Mouse (Mus musculus): ENCODE measurements around the gene Ncaph. TPM values are rescaled to one million over a fixed set of nuclear protein-coding genes. Genes with fewer than 3 reads are reported as not detected.
A peak's percentile ranks its signal among the peaks of the same experiment; 100 is the strongest.

Ncaph gene
- polyA plus RNA-seq, 1 experiment from 2014 or later, result 17.7 TPM

- Histone ChIP-seq H3K4me1 (ENCODE audit: insufficient read depth, low read depth, low read length) (no peaks in the 10 kb centered on the region), H3K36me3 (ENCODE audit: insufficient read depth, low read length) (0 out of 2 replicates have a peak, but pooled peaks cover 3% of the 10 kb centered on the region), H3K4me3 (ENCODE audit: low read depth, low read length) (peak overlapping the region; percentile 78; the same call in 1 of the 2 replicates), H3K4me2 (replicated peaks; ENCODE audit: low read depth, low read length) (peak overlapping the region; percentile 68), H3K27me3 (replicated peaks; ENCODE audit: insufficient read depth, low read length) (no peaks in the 10 kb centered on the region), H3K9ac (replicated peaks; ENCODE audit: low read depth) (no peak overlapping the region), H3K27ac (ENCODE audit: low read length) (no peak overlapping the region), H3K9me3 (ENCODE audit: low read length) (no peaks in the 10 kb centered on the region)
- WGBS, result 16% methylated on average over 11 of the region's 11 CpGs
- ATAC-seq (no peak), DNase-seq (ENCODE audit: low spot score) (no peak)
- TF ChIP-seq EP300 (IDR thresholded peaks at IDR 0.05) (no peak), CTCF (IDR thresholded peaks at IDR 0.05) (no peak)
Measured at GRCm38 (mm10) chr2:127069781-127070434, 63.8 kb downstream of the Ncaph start.

GRCm38 (mm10) chr2:127068806-127069205, 64.9 kb downstream of the Ncaph start:
- Histone ChIP-seq H3K4me3 (ENCODE audit: low read depth, low read length) (no peak overlapping the region), H3K9me3 (ENCODE audit: low read length) (no peaks in the 10 kb centered on the region), H3K4me2 (replicated peaks; ENCODE audit: low read depth, low read length) (no peak overlapping the region), H3K4me1 (ENCODE audit: insufficient read depth, low read depth, low read length) (no peaks in the 10 kb centered on the region), H3K27ac (ENCODE audit: low read length) (no peak overlapping the region), H3K9ac (replicated peaks; ENCODE audit: low read depth) (no peak overlapping the region), H3K27me3 (replicated peaks; ENCODE audit: insufficient read depth, low read length) (no peaks in the 10 kb centered on the region), H3K36me3 (ENCODE audit: insufficient read depth, low read length) (0 out of 2 replicates have a peak, but pooled peaks cover 3% of the 10 kb centered on the region)
- ATAC-seq, result no peak
- 77% methylated on average over 7 of the region's 7 CpGs for WGBS
- TF ChIP-seq CTCF (IDR thresholded peaks at IDR 0.05), result no peak
- TF ChIP-seq EP300 (IDR thresholded peaks at IDR 0.05), result no peak
- DNase-seq (ENCODE audit: low spot score), result no peak

- TF ChIP-seq EP300 (IDR thresholded peaks at IDR 0.05) (no peak), CTCF (IDR thresholded peaks at IDR 0.05) (no peak)
- no peak overlapping the region for H3K9ac ChIP-seq (replicated peaks; ENCODE audit: low read depth)
- no peaks in the 10 kb centered on the region for H3K9me3 ChIP-seq (ENCODE audit: low read length)
- no peaks in the 10 kb centered on the region for H3K27me3 ChIP-seq (replicated peaks; ENCODE audit: insufficient read depth, low read length)
- H3K36me3 ChIP-seq (ENCODE audit: insufficient read depth, low read length), result peaks cover 30% of the 10 kb centered on the region
- no peak for DNase-seq (ENCODE audit: low spot score)
- no peak overlapping the region for H3K4me2 ChIP-seq (replicated peaks; ENCODE audit: low read depth, low read length)
- H3K27ac ChIP-seq (ENCODE audit: low read length), result no peak overlapping the region
- 95% methylated on average over 9 of the region's 9 CpGs for WGBS
- no peak overlapping the region for H3K4me3 ChIP-seq (ENCODE audit: low read depth, low read length)
- H3K4me1 ChIP-seq (ENCODE audit: insufficient read depth, low read depth, low read length), result no peaks in the 10 kb centered on the region
- ATAC-seq, result no peak
Measured at GRCm38 (mm10) chr2:127061471-127061870, 72.3 kb downstream of the Ncaph start.

Other genes with a start within 250 kb of the Ncaph start
- 36.0 and 43.6 TPM in 2 replicates for gene Sppl2a, start 200.7 kb downstream of the Ncaph start, polyA plus RNA-seq (2015; fragmentation: Nextera tagmentation; extraction: Ambion mirVana)
- gene Ap4e1, start 125.2 kb downstream of the Ncaph start, polyA plus RNA-seq (2015; fragmentation: Nextera tagmentation; extraction: Ambion mirVana), result 4.8 and 5.5 TPM in 2 replicates
- 44.3 and 48.8 TPM in 2 replicates for gene Blvra, start 63.3 kb downstream of the Ncaph start, polyA plus RNA-seq (2015; fragmentation: Nextera tagmentation; extraction: Ambion mirVana)
- gene Itpripl1, start 9.5 kb upstream of the Ncaph start, polyA plus RNA-seq (2015; fragmentation: Nextera tagmentation; extraction: Ambion mirVana), result 21.5 and 24.5 TPM in 2 replicates
- 1.9 and 2.0 TPM in 2 replicates for gene 1810024B03Rik, start 74.3 kb upstream of the Ncaph start, polyA plus RNA-seq (2015; fragmentation: Nextera tagmentation; extraction: Ambion mirVana)
- gene Snrnp200, start 74.4 kb upstream of the Ncaph start, polyA plus RNA-seq (2015; fragmentation: Nextera tagmentation; extraction: Ambion mirVana), result 18.8 and 20.5 TPM in 2 replicates
- 54.4 and 61.4 TPM in 2 replicates for gene Ciao1, start 113.9 kb upstream of the Ncaph start, polyA plus RNA-seq (2015; fragmentation: Nextera tagmentation; extraction: Ambion mirVana)
- 30.4 and 32.9 TPM in 2 replicates for gene Tmem127, start 114.0 kb upstream of the Ncaph start, polyA plus RNA-seq (2015; fragmentation: Nextera tagmentation; extraction: Ambion mirVana)
- gene Stard7, start 136.3 kb upstream of the Ncaph start, polyA plus RNA-seq (2015; fragmentation: Nextera tagmentation; extraction: Ambion mirVana), result 34.2 and 37.9 TPM in 2 replicates
- gene Dusp2, start 202.2 kb upstream of the Ncaph start, polyA plus RNA-seq (2015; fragmentation: Nextera tagmentation; extraction: Ambion mirVana), result 3.6 and 4.3 TPM in 2 replicates
- not detected in 2 replicates for gene Astl, start 204.7 kb upstream of the Ncaph start, polyA plus RNA-seq (2015; fragmentation: Nextera tagmentation; extraction: Ambion mirVana)
- gene Adra2b, start 229.3 kb upstream of the Ncaph start, polyA plus RNA-seq (2015; fragmentation: Nextera tagmentation; extraction: Ambion mirVana), result 0.10 and 0.30 TPM in 2 replicates